18 mouse cellular contexts compared by ENCODE assay signal in genomic region chr14:118686861-118687260, GRCm38 (mm10). TPM values are rescaled to one million over a fixed set of nuclear protein-coding genes. Genes with fewer than 3 reads are reported as not detected.
DNase-seq lines count a peak whose midpoint lies in the region; ATAC-seq and TF ChIP-seq lines count a peak whose summit lies in the region.
"Had no signal": no experiment of that assay in that cellular context is flagged by ENCODE, and none has a peak within 500 bp of the region (broad histone marks: within the 10 kb centered on the region; RNA-seq: fewer than 3 reads in every experiment).

No protein-coding gene starts in this region.

- H3K27ac ChIP-seq in kidney, postnatal 0 days: peak overlapping the region; percentile 60
- no peak overlapping the region for H3K27ac ChIP-seq in embryonic facial prominence, embryonic 11.5 days (replicated peaks; ENCODE audit: low read depth, low read length)
- H3K27ac ChIP-seq in limb, embryonic 15.5 days: no peak overlapping the region
- H3K27ac ChIP-seq in lung, postnatal 0 days (ENCODE audit: low read length): no peak overlapping the region
- H3K27ac ChIP-seq: embryonic facial prominence, embryonic 12.5 days; forebrain, embryonic 10.5 days; midbrain, embryonic 10.5 days had no signal

- no peaks in the 10 kb centered on the region for H3K36me3 ChIP-seq in kidney, postnatal 0 days (ENCODE audit: insufficient read depth, low read length)
- H3K36me3 ChIP-seq in embryonic facial prominence, embryonic 11.5 days (replicated peaks; ENCODE audit: control insufficient read depth, insufficient read depth, low read depth, low read length): no peaks in the 10 kb centered on the region
- H3K36me3 ChIP-seq in limb, embryonic 15.5 days: no peaks in the 10 kb centered on the region
- no peaks in the 10 kb centered on the region for H3K36me3 ChIP-seq in lung, postnatal 0 days (ENCODE audit: insufficient read depth, low read length)
- H3K36me3 ChIP-seq: embryonic facial prominence, embryonic 12.5 days; forebrain, embryonic 10.5 days; midbrain, embryonic 10.5 days had no signal

- no peaks in the 10 kb centered on the region for H3K9me3 ChIP-seq in kidney, postnatal 0 days (replicated peaks; ENCODE audit: low read length)
- no peaks in the 10 kb centered on the region for H3K9me3 ChIP-seq in embryonic facial prominence, embryonic 11.5 days (replicated peaks; ENCODE audit: control insufficient read depth, low read length)
- H3K9me3 ChIP-seq in limb, embryonic 15.5 days: no peaks in the 10 kb centered on the region
- H3K9me3 ChIP-seq in lung, postnatal 0 days (ENCODE audit: low read length): no peaks in the 10 kb centered on the region
- H3K9me3 ChIP-seq: embryonic facial prominence, embryonic 12.5 days; forebrain, embryonic 10.5 days; midbrain, embryonic 10.5 days had no signal

- no peak for TF ChIP-seq CTCF in kidney, postnatal 0 days (IDR thresholded peaks at IDR 0.05; ENCODE audit: low read depth)
- no peak for TF ChIP-seq CTCF in lung, postnatal 0 days (IDR thresholded peaks at IDR 0.05)

- H3K9ac ChIP-seq in kidney, postnatal 0 days (ENCODE audit: low read depth, low read length): no peak overlapping the region
- no peak overlapping the region for H3K9ac ChIP-seq in embryonic facial prominence, embryonic 11.5 days (replicated peaks; ENCODE audit: low read length)
- no peak overlapping the region for H3K9ac ChIP-seq in limb, embryonic 15.5 days
- H3K9ac ChIP-seq in lung, postnatal 0 days (replicated peaks; ENCODE audit: low read depth): no peak overlapping the region
- H3K9ac ChIP-seq: embryonic facial prominence, embryonic 12.5 days had no signal

- H3K4me3 ChIP-seq in kidney, postnatal 0 days (replicated peaks; ENCODE audit: low read depth, low read length): 0 out of 2 replicates have a peak overlapping the region, but pooled peaks have one; percentile 4
- H3K4me3 ChIP-seq in embryonic facial prominence, embryonic 11.5 days (ENCODE audit: low read depth, low read length): no peak overlapping the region
- H3K4me3 ChIP-seq in limb, embryonic 15.5 days: peak overlapping the region; percentile 11; the same call in 1 of the 2 replicates
- no peak overlapping the region for H3K4me3 ChIP-seq in lung, postnatal 0 days (ENCODE audit: low read depth, low read length)
- H3K4me3 ChIP-seq: embryonic facial prominence, embryonic 12.5 days; forebrain, embryonic 10.5 days; midbrain, embryonic 10.5 days had no signal

- peaks cover 10% of the 10 kb centered on the region; the same call in 1 of the 2 replicates for H3K4me1 ChIP-seq in kidney, postnatal 0 days (replicated peaks; ENCODE audit: insufficient read depth, low read length)
- H3K4me1 ChIP-seq in embryonic facial prominence, embryonic 11.5 days (ENCODE audit: control insufficient read depth, insufficient read depth, low read length): no peaks in the 10 kb centered on the region
- H3K4me1 ChIP-seq in limb, embryonic 15.5 days: peaks cover 13% of the 10 kb centered on the region
- H3K4me1 ChIP-seq in lung, postnatal 0 days (ENCODE audit: insufficient read depth, low read depth, low read length): peaks cover 5% of the 10 kb centered on the region; the same call in 1 of the 2 replicates

- no peaks in the 10 kb centered on the region for H3K27me3 ChIP-seq in kidney, postnatal 0 days (ENCODE audit: insufficient read depth, low read length)
- no peaks in the 10 kb centered on the region for H3K27me3 ChIP-seq in embryonic facial prominence, embryonic 11.5 days (ENCODE audit: control insufficient read depth, insufficient read depth, low read length)
- no peaks in the 10 kb centered on the region for H3K27me3 ChIP-seq in limb, embryonic 15.5 days
- H3K27me3 ChIP-seq in lung, postnatal 0 days (replicated peaks; ENCODE audit: insufficient read depth, low read length): no peaks in the 10 kb centered on the region
- H3K27me3 ChIP-seq: embryonic facial prominence, embryonic 12.5 days had no signal

- peak; percentile 86 for ATAC-seq in kidney, postnatal 0 days (replicated peaks; ENCODE audit: low FRiP score, low read depth)
- no peak for ATAC-seq in embryonic facial prominence, embryonic 11.5 days (replicated peaks; ENCODE audit: insufficient number of reproducible peaks, low FRiP score, low TSS enrichment, low read depth)
- ATAC-seq in limb, embryonic 15.5 days (ENCODE audit: insufficient number of reproducible peaks, low FRiP score, low TSS enrichment, low read depth): no peak
- ATAC-seq in lung, postnatal 0 days: no peak

- H3K4me2 ChIP-seq in kidney, postnatal 0 days (ENCODE audit: low read length): peak overlapping the region; percentile 39
- no peak overlapping the region for H3K4me2 ChIP-seq in embryonic facial prominence, embryonic 11.5 days (ENCODE audit: low read depth, low read length)
- H3K4me2 ChIP-seq in limb, embryonic 15.5 days: peak overlapping the region; percentile 17; the same call in 1 of the 2 replicates
- H3K4me2 ChIP-seq in lung, postnatal 0 days (replicated peaks; ENCODE audit: low read depth, low read length): no peak overlapping the region
- H3K4me2 ChIP-seq: embryonic facial prominence, embryonic 12.5 days had no signal

- DNase-seq in kidney, postnatal 0 days (ENCODE audit: low spot score): peak; percentile 80
- no peak for DNase-seq in kidney, postnatal 10 days
- peak; percentile 86 for DNase-seq in R1 (ENCODE audit: low read depth, low spot score)
- DNase-seq in embryonic facial prominence, embryonic 11.5 days (ENCODE audit: low spot score): peak; percentile 51
- no peak for DNase-seq in lung, postnatal 0 days (ENCODE audit: low spot score)
- DNase-seq in right cerebral cortex, adult 2 months (ENCODE audit: low spot score in 2 of 2): no peak
- no peak for DNase-seq in right cerebral cortex, postnatal 14 days
- DNase-seq: cerebellum, adult 9-11 months; gastrocnemius, postnatal 25 days; heart, postnatal 10 days; kidney, adult 9 months; lung, adult 18-20 months; lung, postnatal 4 days; thymus, adult 18-20 months had no signal

- 48% methylated on average over 5 of the region's 5 CpGs for WGBS in kidney, postnatal 0 days
- WGBS in embryonic facial prominence, embryonic 11.5 days: 70% methylated on average over 5 of the region's 5 CpGs
- 47% methylated on average over 5 of the region's 5 CpGs for WGBS in limb, embryonic 15.5 days
- 87% methylated on average over 5 of the region's 5 CpGs for WGBS in lung, postnatal 0 days

- no peak for TF ChIP-seq EP300 in lung, postnatal 0 days (IDR thresholded peaks at IDR 0.05)

RNA-seq across cellular contexts. Expression of gene Abcc4, which starts 19.2 kb away (rescaled TPM):
- 6.6 and 6.9 TPM in 2 replicates for polyA plus RNA-seq in kidney, postnatal 0 days (2015; fragmentation: Nextera tagmentation; extraction: Ambion mirVana)
- 2.9 and 3.6 TPM in 2 replicates for polyA plus RNA-seq in embryonic facial prominence, embryonic 11.5 days (2014; fragmentation: Nextera tagmentation; extraction: Ambion mirVana)
- 1.4 and 1.8 TPM in 2 replicates for polyA plus RNA-seq in limb, embryonic 15.5 days (2015; fragmentation: Nextera tagmentation; extraction: Ambion mirVana)
- polyA plus RNA-seq in lung, postnatal 0 days (2015; fragmentation: Nextera tagmentation; extraction: Ambion mirVana): 1.0 and 1.2 TPM in 2 replicates

Comparison
In these comparisons a context has a peak if more than half of its experiments do, and no peak if none do; other contexts are left out.
1. DNase-seq: peak in kidney, postnatal 0 days (single experiment), R1 (single experiment) and embryonic facial prominence, embryonic 11.5 days (single experiment); none in kidney, postnatal 10 days (single experiment), lung, postnatal 0 days (single experiment), right cerebral cortex, adult 2 months (0 of 2) and right cerebral cortex, postnatal 14 days (single experiment).
2. H3K4me2 ChIP-seq: peak in kidney, postnatal 0 days (single experiment) and limb, embryonic 15.5 days (single experiment); none in embryonic facial prominence, embryonic 11.5 days (single experiment) and lung, postnatal 0 days (single experiment).
3. H3K4me3 ChIP-seq: peak in kidney, postnatal 0 days (single experiment) and limb, embryonic 15.5 days (single experiment); none in embryonic facial prominence, embryonic 11.5 days (single experiment) and lung, postnatal 0 days (single experiment).